Mouse (Mus musculus): ENCODE results near the gene Syk. TPM values are rescaled to one million over a fixed set of nuclear protein-coding genes. Genes with fewer than 3 reads are reported as not detected.

The Syk gene
- total and polyA plus RNA-seq, 3 experiments = 0.22 TPM; not detected in 2

DNA sequence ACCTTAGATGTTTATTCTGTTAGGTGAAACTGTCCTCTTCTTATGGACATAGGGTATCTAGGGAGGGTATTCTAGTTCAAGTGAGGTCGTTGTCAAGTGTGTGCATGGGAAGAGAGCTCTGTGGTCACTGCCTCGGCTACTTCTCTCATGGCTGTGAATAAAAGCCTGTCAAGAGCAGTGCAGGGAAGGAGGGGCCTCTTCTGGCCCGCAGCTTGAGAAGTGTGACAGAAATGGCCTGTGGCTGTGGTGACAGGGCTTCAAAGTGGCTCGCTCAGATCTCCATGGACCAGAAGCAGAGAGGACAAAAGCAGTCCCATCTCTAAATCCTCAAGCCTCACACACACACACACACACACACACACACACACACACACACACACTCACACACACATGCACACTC is 5.0 kb upstream of the Syk start:
- Histone ChIP-seq H3K4me3 (ENCODE audit: low read depth, low read length) (no peak overlapping the region), H3K27me3 (ENCODE audit: insufficient read depth, low read length) (no peaks in the 10 kb centered on the region), H3K9me3 (replicated peaks) (peaks cover 64% of the 10 kb centered on the region), H3K36me3 (replicated peaks) (no peaks in the 10 kb centered on the region), H3K4me1 (ENCODE audit: insufficient read depth, low read depth, low read length) (no peaks in the 10 kb centered on the region)
- TF ChIP-seq GATA1 (IDR thresholded peaks at IDR 0.05; ENCODE audit: borderline replicate concordance, low read length) (no peak), POLR2AphosphoS5 (IDR thresholded peaks at IDR 0.05; ENCODE audit: insufficient replicate concordance, low read depth, low read length) (no peak), GATA2 (IDR thresholded peaks at IDR 0.05; ENCODE audit: borderline replicate concordance, low read depth, low read length) (no peak), CTCF (IDR thresholded peaks at IDR 0.05; ENCODE audit: low read depth, low read length) (no peak), TAL1 (conservative IDR thresholded peaks at IDR 0.05; ENCODE audit: low read depth, low read length) (no peak)
- no peak for ATAC-seq (ENCODE audit: extremely low read depth, insufficient number of reproducible peaks, low FRiP score, poor library complexity, severe bottlenecking)
- no peak for DNase-seq (ENCODE audit: low spot score)

DNA sequence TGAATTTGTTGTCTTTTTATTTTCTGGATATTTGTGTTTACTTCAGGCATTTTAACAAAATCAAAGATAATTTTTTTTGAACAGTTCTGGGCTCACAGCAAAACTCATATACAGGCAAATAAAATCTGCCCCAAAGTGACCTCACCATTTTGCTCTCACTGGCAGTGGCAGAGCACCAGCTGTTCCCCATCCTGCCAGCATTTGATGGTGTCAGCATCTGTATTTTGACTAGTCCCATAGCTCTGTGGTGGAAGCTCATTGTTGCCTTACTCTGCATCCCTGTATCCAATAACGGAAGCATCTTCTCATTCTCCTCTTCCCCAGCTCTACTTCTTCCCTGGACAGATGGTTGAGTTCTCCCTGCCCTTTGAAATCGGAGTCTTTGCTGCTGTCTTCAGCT is 4.2 kb upstream of the Syk start:
- Histone ChIP-seq H3K27me3 (ENCODE audit: insufficient read depth, low read length) (no peaks in the 10 kb centered on the region), H3K4me3 (ENCODE audit: low read depth, low read length) (no peak overlapping the region), H3K9me3 (replicated peaks) (peaks cover 65% of the 10 kb centered on the region), H3K36me3 (replicated peaks) (no peaks in the 10 kb centered on the region), H3K4me1 (ENCODE audit: insufficient read depth, low read depth, low read length) (no peaks in the 10 kb centered on the region)
- DNase-seq (ENCODE audit: low spot score) = no peak
- no peak for ATAC-seq (ENCODE audit: extremely low read depth, insufficient number of reproducible peaks, low FRiP score, poor library complexity, severe bottlenecking)
- no peak for TF ChIP-seq POLR2AphosphoS5 (IDR thresholded peaks at IDR 0.05; ENCODE audit: insufficient replicate concordance, low read depth, low read length)
- TF ChIP-seq CTCF (IDR thresholded peaks at IDR 0.05; ENCODE audit: low read depth, low read length) = no peak

DNA sequence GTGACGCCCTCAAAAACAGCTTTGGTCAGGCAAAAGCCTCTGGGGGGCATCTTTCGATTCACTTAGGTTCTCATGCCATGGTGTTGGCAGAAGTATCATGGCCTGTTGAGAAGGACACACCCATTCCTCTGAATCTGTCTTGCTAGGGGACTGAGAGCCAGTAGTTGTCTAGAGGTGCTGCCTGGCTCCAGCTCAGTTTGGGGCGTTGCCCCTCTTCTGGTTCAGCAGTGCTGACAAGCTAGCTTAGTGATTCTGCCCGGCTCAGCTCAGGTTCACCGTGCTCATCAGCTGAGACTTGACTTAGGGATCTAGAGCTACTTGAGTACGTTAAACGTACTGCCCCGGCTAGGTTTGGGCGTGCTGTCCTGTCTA is 481 bp upstream of the Syk start:
- no peak for DNase-seq (ENCODE audit: low spot score)
- no peak overlapping the region; the same call in 1 of the 2 replicates for H3K4me3 ChIP-seq (ENCODE audit: low read depth, low read length)
- peaks cover 44% of the 10 kb centered on the region for H3K9me3 ChIP-seq (replicated peaks)
- H3K36me3 ChIP-seq (replicated peaks) = no peaks in the 10 kb centered on the region
- no peak for ATAC-seq (ENCODE audit: extremely low read depth, insufficient number of reproducible peaks, low FRiP score, poor library complexity, severe bottlenecking)
- TF ChIP-seq GATA1 (IDR thresholded peaks at IDR 0.05; ENCODE audit: borderline replicate concordance, low read length) (no peak), POLR2AphosphoS5 (IDR thresholded peaks at IDR 0.05; ENCODE audit: insufficient replicate concordance, low read depth, low read length) (no peak), CTCF (IDR thresholded peaks at IDR 0.05; ENCODE audit: low read depth, low read length) (no peak), GATA2 (IDR thresholded peaks at IDR 0.05; ENCODE audit: borderline replicate concordance, low read depth, low read length) (no peak), TAL1 (conservative IDR thresholded peaks at IDR 0.05; ENCODE audit: low read depth, low read length) (no peak)
- H3K27me3 ChIP-seq (ENCODE audit: insufficient read depth, low read length) = no peaks in the 10 kb centered on the region
- H3K4me1 ChIP-seq (ENCODE audit: insufficient read depth, low read depth, low read length) = no peaks in the 10 kb centered on the region

DNA sequence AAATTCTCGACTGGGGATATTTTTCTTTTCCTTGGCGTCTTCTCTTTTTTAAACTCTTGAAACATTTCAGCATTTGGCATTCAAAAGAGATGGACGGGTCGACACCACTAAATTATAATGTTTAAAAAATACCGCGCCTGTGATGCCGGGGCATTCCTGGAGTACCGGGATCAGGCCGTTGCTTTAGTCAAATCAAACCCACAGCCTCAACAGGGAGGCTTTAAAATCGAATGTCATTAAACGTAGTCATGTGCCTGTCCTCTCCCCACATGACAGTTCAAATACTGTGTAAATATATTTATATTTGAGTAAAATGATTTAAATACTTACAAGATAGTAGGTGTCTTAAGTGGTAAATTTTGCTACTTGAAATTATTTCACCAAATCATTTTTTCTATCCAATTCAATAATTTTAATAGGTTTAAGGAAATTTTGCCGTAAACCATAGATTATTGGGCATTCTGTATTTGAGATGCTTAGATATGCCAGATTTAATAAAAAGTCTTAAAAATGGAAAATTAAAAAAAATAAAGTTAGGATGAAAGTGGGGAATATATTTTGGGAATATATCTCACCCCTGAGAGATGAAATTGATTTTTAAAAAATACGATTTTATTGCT is 1.1 kb downstream of the Syk start:
- Histone ChIP-seq H3K4me3 (ENCODE audit: low read depth, low read length) (no peak overlapping the region), H3K36me3 (replicated peaks) (no peaks in the 10 kb centered on the region), H3K9me3 (replicated peaks) (peaks cover 36% of the 10 kb centered on the region), H3K27me3 (ENCODE audit: insufficient read depth, low read length) (no peaks in the 10 kb centered on the region), H3K4me1 (ENCODE audit: insufficient read depth, low read depth, low read length) (no peaks in the 10 kb centered on the region)
- no peak for ATAC-seq (ENCODE audit: extremely low read depth, insufficient number of reproducible peaks, low FRiP score, poor library complexity, severe bottlenecking)
- no peak for TF ChIP-seq CTCF (IDR thresholded peaks at IDR 0.05; ENCODE audit: low read depth, low read length)
- no peak for TF ChIP-seq POLR2AphosphoS5 (IDR thresholded peaks at IDR 0.05; ENCODE audit: insufficient replicate concordance, low read depth, low read length)
- TF ChIP-seq GATA1 (IDR thresholded peaks at IDR 0.05; ENCODE audit: borderline replicate concordance, low read length) = no peak
- TF ChIP-seq TAL1 (conservative IDR thresholded peaks at IDR 0.05; ENCODE audit: low read depth, low read length) = no peak
- no peak for TF ChIP-seq GATA2 (IDR thresholded peaks at IDR 0.05; ENCODE audit: borderline replicate concordance, low read depth, low read length)
- no peak for DNase-seq (ENCODE audit: low spot score)

DNA sequence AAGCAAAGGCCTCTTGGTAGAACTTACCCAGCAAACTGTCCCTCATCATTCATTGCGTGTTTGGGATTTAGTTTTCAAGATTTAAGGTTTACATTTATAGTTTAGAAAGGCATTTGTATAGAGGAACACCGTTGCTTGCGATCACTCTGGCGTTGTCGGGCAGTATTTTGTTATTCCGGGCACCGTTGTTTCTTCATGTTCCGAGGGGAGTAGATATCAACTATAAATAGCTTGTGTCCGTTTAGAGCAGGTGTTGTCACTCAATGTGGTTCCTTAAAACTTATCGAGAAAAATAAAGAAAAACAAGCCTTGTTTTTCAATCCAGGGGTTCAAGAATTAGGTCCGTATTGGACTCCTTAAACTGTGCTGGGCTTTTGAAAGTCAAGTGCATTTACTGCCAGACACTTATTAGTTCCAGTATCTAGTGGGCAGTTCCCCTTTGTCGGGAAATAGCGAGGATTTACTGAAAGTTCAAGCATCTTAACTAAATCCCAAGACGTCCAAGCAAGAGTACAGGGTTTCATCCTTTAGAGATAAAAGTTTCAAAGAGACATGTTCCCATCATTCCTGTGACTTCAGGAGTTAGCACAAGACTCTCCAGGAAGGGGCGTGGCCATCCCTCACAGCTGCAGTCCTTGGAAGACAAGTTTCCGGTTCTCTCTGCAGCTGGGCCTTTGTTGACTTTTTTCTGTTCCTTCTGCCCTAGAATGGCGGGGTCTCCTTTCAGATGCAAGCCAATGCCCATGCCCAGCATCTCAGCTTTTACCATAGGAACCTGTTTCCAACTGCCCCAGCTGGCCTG is 1.9 kb downstream of the Syk start:
- no peak for TF ChIP-seq POLR2AphosphoS5 (IDR thresholded peaks at IDR 0.05; ENCODE audit: insufficient replicate concordance, low read depth, low read length)
- TF ChIP-seq GATA1 (IDR thresholded peaks at IDR 0.05; ENCODE audit: borderline replicate concordance, low read length) = no peak
- TF ChIP-seq CTCF (IDR thresholded peaks at IDR 0.05; ENCODE audit: low read depth, low read length) = no peak
- TF ChIP-seq GATA2 (IDR thresholded peaks at IDR 0.05; ENCODE audit: borderline replicate concordance, low read depth, low read length) = no peak
- no peak for TF ChIP-seq TAL1 (conservative IDR thresholded peaks at IDR 0.05; ENCODE audit: low read depth, low read length)
- Histone ChIP-seq H3K36me3 (replicated peaks) (no peaks in the 10 kb centered on the region), H3K4me1 (ENCODE audit: insufficient read depth, low read depth, low read length) (no peaks in the 10 kb centered on the region), H3K4me3 (ENCODE audit: low read depth, low read length) (no peak overlapping the region), H3K9me3 (replicated peaks) (peaks cover 37% of the 10 kb centered on the region), H3K27me3 (ENCODE audit: insufficient read depth, low read length) (no peaks in the 10 kb centered on the region)
- DNase-seq (ENCODE audit: low spot score) (no peak), ATAC-seq (ENCODE audit: extremely low read depth, insufficient number of reproducible peaks, low FRiP score, poor library complexity, severe bottlenecking) (no peak)

DNA sequence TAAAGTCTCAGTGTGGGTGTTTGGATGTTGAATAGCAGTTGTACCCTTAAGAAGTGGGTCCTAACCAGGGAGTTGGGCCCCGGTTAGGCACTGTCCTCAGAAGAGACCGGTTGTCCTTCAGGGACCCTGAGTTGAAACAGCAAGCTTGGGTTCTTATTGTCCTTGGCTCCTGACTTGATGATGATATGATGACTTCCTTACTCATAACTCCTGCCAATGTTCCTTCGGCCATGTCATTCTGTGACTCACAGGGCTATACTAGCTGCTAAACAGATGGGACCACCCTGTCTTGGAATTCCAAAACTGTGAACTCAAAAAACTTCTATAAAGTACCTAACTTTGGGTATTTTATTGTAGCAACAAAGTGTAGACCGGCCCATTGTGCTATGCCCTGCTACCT is 4.8 kb downstream of the Syk start:
- no peak overlapping the region for H3K4me3 ChIP-seq (ENCODE audit: low read depth, low read length)
- TF ChIP-seq GATA1 (IDR thresholded peaks at IDR 0.05; ENCODE audit: borderline replicate concordance, low read length) (no peak), GATA2 (IDR thresholded peaks at IDR 0.05; ENCODE audit: borderline replicate concordance, low read depth, low read length) (no peak), POLR2AphosphoS5 (IDR thresholded peaks at IDR 0.05; ENCODE audit: insufficient replicate concordance, low read depth, low read length) (no peak), CTCF (IDR thresholded peaks at IDR 0.05; ENCODE audit: low read depth, low read length) (no peak), TAL1 (conservative IDR thresholded peaks at IDR 0.05; ENCODE audit: low read depth, low read length) (no peak)
- H3K4me1 ChIP-seq (ENCODE audit: insufficient read depth, low read depth, low read length) = no peaks in the 10 kb centered on the region
- DNase-seq (ENCODE audit: low spot score) (no peak), ATAC-seq (ENCODE audit: extremely low read depth, insufficient number of reproducible peaks, low FRiP score, poor library complexity, severe bottlenecking) (no peak)
- H3K36me3 ChIP-seq (replicated peaks) = no peaks in the 10 kb centered on the region
- H3K9me3 ChIP-seq (replicated peaks) = peaks cover 51% of the 10 kb centered on the region
- no peaks in the 10 kb centered on the region for H3K27me3 ChIP-seq (ENCODE audit: insufficient read depth, low read length)
